Mouse (Mus musculus): ENCODE measurements around the gene Gm49358. TPM values are rescaled to one million over a fixed set of nuclear protein-coding genes. Genes with fewer than 3 reads are reported as not detected.
A peak's percentile ranks its signal among the peaks of the same experiment; 100 is the strongest.

The Gm49358 gene
- 10 to 100 TPM; 11.8 to 16.2 TPM for total RNA-seq (2021)

DNA sequence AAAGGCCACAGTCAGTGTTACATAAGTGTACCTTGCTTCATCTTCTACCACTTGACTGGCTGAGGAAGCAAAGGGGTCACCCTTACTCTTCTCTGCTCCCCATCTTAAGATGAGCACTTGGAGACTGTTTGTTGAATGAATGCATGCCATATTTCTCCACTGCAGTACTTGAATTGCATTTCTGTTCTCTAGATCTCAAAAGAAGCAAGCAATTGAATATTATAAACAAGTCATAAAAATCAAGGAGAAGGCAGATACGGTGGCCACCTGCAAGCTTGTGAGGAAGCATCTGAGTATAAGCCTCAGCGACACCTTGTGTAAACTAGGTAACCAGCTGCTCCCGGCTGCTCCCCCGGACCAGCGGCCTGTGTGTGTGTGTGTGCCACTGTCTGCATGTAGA is at the start of gene Gm49358:
Gene Gm49358 (plus strand): TSS at position 301 of the 400 bp plus-strand sequence.
- intact Hi-C loops (cut with DNase I) = no loop called here
- DNase-seq = no peak

DNA sequence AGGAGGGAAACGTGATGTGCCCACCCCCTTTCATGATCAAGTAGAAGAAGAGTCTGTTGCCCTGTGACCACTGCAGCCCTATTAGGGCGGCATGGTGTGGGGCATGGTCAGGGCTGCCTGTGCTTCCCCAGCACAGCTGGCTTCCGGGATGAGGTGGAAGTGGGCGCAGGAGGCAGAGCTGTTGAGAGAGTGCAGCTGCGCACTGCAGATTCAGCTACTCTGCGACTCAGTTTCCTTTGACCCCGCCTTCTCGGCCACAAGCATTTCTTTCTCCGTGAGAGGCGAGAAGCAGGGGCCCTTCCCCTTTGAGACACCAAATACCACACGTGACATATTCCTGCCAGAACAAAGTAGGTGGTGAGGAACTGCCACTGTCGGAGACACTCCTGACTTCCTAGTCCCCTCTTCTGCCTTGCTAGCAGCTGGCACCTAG is 36.2 kb upstream of the Gm49358 start:
- DNase-seq = peak; percentile 38 to 43
- intact Hi-C loops (cut with DNase I) = no loop called here

DNA sequence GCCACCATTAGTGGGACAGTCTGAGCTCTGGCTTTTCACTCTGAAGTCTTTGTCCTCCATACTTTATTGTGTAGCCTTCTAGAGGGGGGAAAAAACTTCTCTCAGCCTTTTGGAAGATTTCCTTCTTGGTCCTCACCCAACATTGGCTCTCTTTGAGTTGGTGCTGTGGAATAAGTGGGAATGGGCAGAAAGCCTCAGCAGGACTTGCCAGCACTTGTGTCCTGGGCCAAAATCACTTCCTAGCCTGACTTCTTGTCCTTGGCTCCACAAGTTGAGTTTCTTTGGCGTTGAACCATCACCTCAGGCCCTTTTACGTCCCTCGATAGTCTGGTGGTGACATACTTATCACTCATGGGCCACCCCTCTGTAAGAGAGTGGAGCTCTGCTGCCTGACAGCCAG is 35.6 kb upstream of the Gm49358 start:
- intact Hi-C loops (cut with DNase I) = no loop called here
- DNase-seq = peak; percentile 13 to 17

GRCm38 (mm10) chr10:86730823-86731499 is 32.8 kb upstream of the Gm49358 start:
- intact Hi-C loops (cut with DNase I) = loop anchor here (1.0 to 5.0 kb wide), 3 partner anchors 25 to 259 kb away; no protein-coding TSS in a partner anchor
- DNase-seq = peak; percentile 86 to 92

- intact Hi-C loops (cut with DNase I) = loop anchor here (1.0 to 5.0 kb wide), 3 partner anchors 25 to 259 kb away; no protein-coding TSS in a partner anchor
These were observed 32.3 kb upstream of the Gm49358 start for GRCm38 (mm10) chr10:86731500-86731863.

DNA sequence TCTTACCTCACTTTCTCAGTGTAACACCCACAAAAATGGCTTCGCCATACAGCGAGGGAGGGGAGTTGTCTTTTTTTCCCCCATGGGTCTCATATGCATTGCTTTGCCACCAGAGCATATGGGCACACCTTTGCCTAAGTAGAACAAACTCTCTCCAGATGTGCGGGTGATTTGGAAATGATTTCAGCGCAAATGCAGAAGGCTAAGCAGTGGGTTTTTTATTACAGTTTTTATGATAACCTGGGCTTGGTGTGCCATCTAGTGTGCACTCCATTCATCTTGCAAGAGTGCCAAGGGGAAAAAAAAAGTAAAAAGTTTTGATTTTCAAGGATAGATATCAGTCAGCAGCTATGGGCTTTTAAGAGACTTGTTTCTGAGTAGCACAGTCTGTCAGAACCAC is 28.7 kb upstream of the Gm49358 start:
- intact Hi-C loops (cut with DNase I) = no loop called here
- no peak for DNase-seq

More at GRCm38 (mm10) chr10:86731500-86731863, 32.3 kb upstream of the Gm49358 start:
- no peak for DNase-seq

DNA sequence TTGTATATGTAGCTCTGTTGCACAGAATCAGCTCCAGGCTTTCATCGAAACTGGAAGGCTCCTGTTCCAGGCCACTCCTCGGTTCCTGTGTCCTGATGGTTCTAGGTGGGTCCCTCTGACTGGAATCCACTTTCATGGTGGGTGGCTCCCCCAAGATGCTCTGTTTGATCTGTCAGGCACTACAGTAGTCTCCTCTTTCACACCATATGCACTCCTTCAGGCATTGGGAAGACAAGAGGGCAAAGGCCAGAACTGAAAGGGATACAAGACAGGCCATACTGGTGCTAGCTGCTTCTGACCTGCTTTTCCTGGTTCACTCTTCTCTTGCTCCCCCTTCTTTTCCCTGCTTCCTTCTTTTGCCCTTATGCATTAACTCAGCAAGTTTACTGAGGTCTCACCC is 20.9 kb upstream of the Gm49358 start:
- no peak for DNase-seq
- intact Hi-C loops (cut with DNase I) = no loop called here

- intact Hi-C loops (cut with DNase I) = no loop called here
- DNase-seq = no peak
These were observed 19.5 kb upstream of the Gm49358 start for GRCm38 (mm10) chr10:86744306-86744705.

DNA sequence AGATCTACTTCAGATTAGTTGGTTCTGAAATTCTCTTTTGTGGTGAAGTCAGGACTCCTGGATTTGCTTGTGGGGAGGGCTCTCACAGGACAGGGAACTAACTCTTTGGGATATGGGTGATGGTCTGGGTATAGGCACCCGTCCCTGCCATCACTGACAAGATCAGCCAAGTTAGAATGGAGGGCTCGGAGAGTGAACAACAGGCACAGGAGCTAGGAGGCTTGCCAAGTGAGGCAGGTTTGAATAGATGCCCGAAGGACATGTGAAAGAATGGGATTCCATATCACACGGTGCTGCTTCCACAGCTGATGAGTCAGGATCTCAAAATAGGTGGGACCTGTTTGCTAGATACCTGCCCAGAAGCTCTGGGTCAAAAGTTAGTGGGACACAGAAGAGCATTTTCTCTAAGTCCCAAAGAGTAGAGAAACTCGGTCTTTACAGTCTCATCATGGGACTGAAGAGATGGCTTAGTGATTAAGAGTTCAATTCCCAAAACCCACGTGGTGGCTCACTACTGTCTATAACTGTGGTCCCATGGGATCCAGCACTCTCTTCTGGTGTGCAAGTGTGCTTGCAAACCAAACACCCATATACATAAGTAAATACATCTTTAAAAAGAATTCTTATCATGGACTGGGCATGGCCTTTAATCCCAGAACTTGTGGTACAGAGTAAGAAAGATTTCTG is 7.8 kb upstream of the Gm49358 start:
- intact Hi-C loops (cut with DNase I) = loop anchor here (5.0 kb wide), 1 partner anchor 221 kb away; no protein-coding TSS in a partner anchor
- DNase-seq = peak; percentile 50 to 68

- DNase-seq = no peak
- intact Hi-C loops (cut with DNase I) = loop anchor here (5.0 kb wide), 1 partner anchor 220 kb away; no protein-coding TSS in a partner anchor
These were observed 6.0 kb upstream of the Gm49358 start for GRCm38 (mm10) chr10:86757724-86758123.

DNA sequence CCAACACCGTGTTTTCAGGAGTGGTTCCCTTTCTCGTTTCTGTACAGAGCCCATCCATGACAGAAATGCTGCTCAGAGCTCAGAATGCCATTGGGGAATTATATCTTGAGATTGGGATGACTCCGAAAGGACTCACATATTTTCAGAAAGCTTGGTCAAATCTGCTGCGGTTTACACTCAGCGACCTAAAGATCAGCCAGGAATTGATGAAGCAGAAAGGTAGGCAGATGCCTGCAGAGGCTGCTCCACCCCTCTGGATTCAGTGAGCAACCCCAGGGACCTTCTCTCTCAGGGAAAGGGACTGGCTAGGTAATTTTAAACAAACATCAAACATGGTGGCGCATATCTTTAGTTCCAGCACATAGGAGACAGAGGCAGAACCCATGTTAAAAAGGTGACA is 5.6 kb upstream of the Gm49358 start:
- no peak for DNase-seq
- intact Hi-C loops (cut with DNase I) = loop anchor here (5.0 kb wide), 1 partner anchor 219 kb away; no protein-coding TSS in a partner anchor

GRCm38 (mm10) chr10:86761236-86761635 is 2.5 kb upstream of the Gm49358 start:
- intact Hi-C loops (cut with DNase I) = no loop called here
- no peak for DNase-seq

- DNase-seq = no peak
- intact Hi-C loops (cut with DNase I) = no loop called here
These were observed 1.9 kb upstream of the Gm49358 start for GRCm38 (mm10) chr10:86761722-86762383.

GRCm38 (mm10) chr10:86762384-86762730 is 1.4 kb upstream of the Gm49358 start:
- intact Hi-C loops (cut with DNase I) = no loop called here
- no peak for DNase-seq

GRCm38 (mm10) chr10:86765344-86765966 is 1.7 kb downstream of the Gm49358 start:
- intact Hi-C loops (cut with DNase I) = no loop called here
- DNase-seq = no peak

- DNase-seq = no peak
- intact Hi-C loops (cut with DNase I) = no loop called here
These were observed 5.4 kb downstream of the Gm49358 start for GRCm38 (mm10) chr10:86769216-86769615.

GRCm38 (mm10) chr10:86769797-86770196 is 6.0 kb downstream of the Gm49358 start:
- intact Hi-C loops (cut with DNase I) = no loop called here
- DNase-seq = peak; percentile 46 to 52

DNA sequence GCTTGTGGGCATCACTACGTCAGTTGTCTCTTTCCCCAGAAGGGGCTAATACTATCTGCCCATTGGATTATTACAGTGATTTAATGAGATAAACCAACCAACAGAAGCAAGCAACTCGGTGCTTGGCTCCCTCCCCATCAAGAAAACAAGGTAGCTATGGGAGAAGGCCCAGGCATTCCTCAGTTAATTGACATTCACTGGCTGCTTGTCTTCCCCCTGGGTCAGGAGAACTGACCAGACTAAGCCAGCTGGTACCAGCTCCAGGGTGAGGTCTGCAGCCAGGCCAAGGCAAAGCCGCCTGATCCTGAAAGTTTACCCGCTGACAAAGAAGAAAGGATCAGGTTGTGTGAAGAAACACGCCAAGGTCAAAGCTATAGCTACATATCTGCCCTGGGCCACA is 7.9 kb downstream of the Gm49358 start:
- no peak for DNase-seq
- intact Hi-C loops (cut with DNase I) = no loop called here

GRCm38 (mm10) chr10:86772231-86772631 is 8.5 kb downstream of the Gm49358 start:
- intact Hi-C loops (cut with DNase I) = no loop called here

GRCm38 (mm10) chr10:86773360-86773759 is 9.6 kb downstream of the Gm49358 start:
- intact Hi-C loops (cut with DNase I) = no loop called here
- no peak for DNase-seq

More at GRCm38 (mm10) chr10:86772231-86772631, 8.5 kb downstream of the Gm49358 start:
- peak in 1 of 2 experiments; percentile 32 for DNase-seq

- DNase-seq = peak; percentile 31 to 41
- intact Hi-C loops (cut with DNase I) = loop anchor here (5.0 kb wide), 1 partner anchor 89 kb away; no protein-coding TSS in a partner anchor
These were observed 12.5 kb downstream of the Gm49358 start for GRCm38 (mm10) chr10:86776281-86776680.

Measured in heart, postnatal 10 days (tissue).